Mouse (Mus musculus) midbrain, embryonic 15.5 days (tissue): Measurements from ENCODE around the gene Ager. TPM values are rescaled to one million over a fixed set of nuclear protein-coding genes. Genes with fewer than 3 reads are reported as not detected.

Experiments used
- ATAC-seq: fragments of 200-750 bp; cut with Nextera tagmentation; replicated peaks from 2 replicates; pipeline ENCODE4 v1.8.0; 2017; ENCODE audit warnings: moderate TSS enrichment
- H3K27ac ChIP-seq: fragments of 300-500 bp; sonication (generic); 2 replicates; pipeline ENCODE4 v1.5.1; 2015; ENCODE audit warnings: mild to moderate bottlenecking, inconsistent platforms
- H3K27me3 ChIP-seq: fragments of 300-500 bp; sonication (generic); replicated peaks from 2 replicates; pipeline ENCODE4 v1.6.1; 2015; ENCODE audit warnings: inconsistent platforms
- H3K36me3 ChIP-seq: fragments of 300-500 bp; sonication (generic); replicated peaks from 2 replicates; pipeline ENCODE4 v1.6.1; 2015; ENCODE audit warnings: inconsistent platforms
- H3K4me1 ChIP-seq: fragments of 300-500 bp; sonication (generic); 2 replicates; pipeline ENCODE4 v1.6.1; 2015; ENCODE audit warnings: inconsistent platforms
- H3K4me2 ChIP-seq: fragments of 300-500 bp; sonication (generic); 2 replicates; pipeline ENCODE4 v1.6.1; 2015; ENCODE audit warnings: inconsistent platforms, mild to moderate bottlenecking, moderate library complexity
- H3K4me3 ChIP-seq: fragments of 300-500 bp; sonication (generic); 2 replicates; pipeline ENCODE4 v1.5.1; 2015; ENCODE audit warnings: mild to moderate bottlenecking, inconsistent platforms
- H3K9ac ChIP-seq: fragments of 300-500 bp; sonication (generic); 2 replicates; pipeline ENCODE4 v1.6.1; 2015; ENCODE audit warnings: mild to moderate bottlenecking, inconsistent platforms
- H3K9me3 ChIP-seq: fragments of 300-500 bp; sonication (generic); 2 replicates; pipeline ENCODE4 v1.6.1; 2016; ENCODE audit warnings: inconsistent platforms
- WGBS: fragments of 180-500 bp; shearing (Covaris S2); methylation state at CpG from one replicate; pipeline ENCODE4 v1.1.7; 2015; ENCODE audit warnings: mixed read lengths; 5-methylcytosine and 5-hydroxymethylcytosine counted together
- polyA plus RNA-seq: library from polyadenylated mRNA; unstranded; fragments of >200 nt; fragmentation: Nextera tagmentation; extraction: Ambion mirVana; gene quantifications from 2 replicates; pipeline ENCODE4 v1.2.1, GENCODE M21; 2015

Ager gene
- polyA plus RNA-seq, 1 experiment from 2014 or later, result 1.8 TPM

- Histone ChIP-seq H3K27me3 (peaks cover 3% of the 10 kb centered on the region; the same call in 1 of the 2 replicates), H3K9me3 (no peaks in the 10 kb centered on the region), H3K4me3 (peak overlapping the region; percentile 71), H3K9ac (peak overlapping the region; percentile 63), H3K27ac (peak overlapping the region; percentile 95), H3K4me1 (peaks cover 58% of the 10 kb centered on the region), H3K36me3 (no peaks in the 10 kb centered on the region), H3K4me2 (peak overlapping the region; percentile 89)
- WGBS, result 12% methylated on average over 5 of the region's 5 CpGs
- ATAC-seq, result no peak
Observed at GRCm38 (mm10) chr17:34628644-34628967, 30.9 kb downstream of the Ager start.

- peak within 1 kb of the TSS; percentile 63 for H3K9ac ChIP-seq
- H3K27me3 ChIP-seq, result peaks cover 3% of the 10 kb centered on the region; the same call in 1 of the 2 replicates
- under 1% methylated on average over 16 of the region's 16 CpGs for WGBS
- H3K36me3 ChIP-seq, result no peaks in the 10 kb centered on the region
- H3K27ac ChIP-seq, result peak within 1 kb of the TSS; percentile 95
- H3K4me3 ChIP-seq, result peak within 1 kb of the TSS; percentile 71
- H3K9me3 ChIP-seq, result no peaks in the 10 kb centered on the region
- H3K4me1 ChIP-seq, result peaks cover 58% of the 10 kb centered on the region
- peak within 1 kb of the TSS; percentile 89 for H3K4me2 ChIP-seq
- peak; percentile 46 for ATAC-seq
Observed at GRCm38 (mm10) chr17:34629221-34629751, 31.6 kb downstream of the Ager start, which contains the start of gene Prrt1. Gene Prrt1, plus strand, starts transcription at chr17:34629533.

- Histone ChIP-seq H3K27me3 (peaks cover 3% of the 10 kb centered on the region; the same call in 1 of the 2 replicates), H3K9ac (peak overlapping the region; percentile 63), H3K4me2 (peak overlapping the region; percentile 89), H3K4me1 (peaks cover 58% of the 10 kb centered on the region), H3K9me3 (no peaks in the 10 kb centered on the region), H3K36me3 (no peaks in the 10 kb centered on the region), H3K4me3 (peak overlapping the region; percentile 71), H3K27ac (peak overlapping the region; percentile 95)
- ATAC-seq, result no peak
- 14% methylated on average over 12 of the region's 12 CpGs for WGBS
Observed at GRCm38 (mm10) chr17:34629796-34630603, 32.3 kb downstream of the Ager start.

- peak overlapping the region; percentile 63 for H3K9ac ChIP-seq
- WGBS, result 2% methylated on average over 47 of the region's 48 CpGs
- H3K9me3 ChIP-seq, result no peaks in the 10 kb centered on the region
- no peaks in the 10 kb centered on the region for H3K36me3 ChIP-seq
- H3K4me2 ChIP-seq, result peak overlapping the region; percentile 89
- H3K27me3 ChIP-seq, result peaks cover 3% of the 10 kb centered on the region; the same call in 1 of the 2 replicates
- ATAC-seq, result no peak
- peaks cover 54% of the 10 kb centered on the region for H3K4me1 ChIP-seq
- no peak overlapping the region; the same call in 1 of the 2 replicates for H3K27ac ChIP-seq
- peak overlapping the region; percentile 71 for H3K4me3 ChIP-seq
Observed at GRCm38 (mm10) chr17:34630761-34631301, 33.2 kb downstream of the Ager start.

GRCm38 (mm10) chr17:34631647-34632046, 34.0 kb downstream of the Ager start:
- Histone ChIP-seq H3K4me2 (peak overlapping the region; percentile 89), H3K36me3 (no peaks in the 10 kb centered on the region), H3K27ac (no peak overlapping the region), H3K27me3 (peaks cover 3% of the 10 kb centered on the region; the same call in 1 of the 2 replicates), H3K9ac (peak overlapping the region; percentile 63), H3K4me3 (peak overlapping the region; percentile 71), H3K4me1 (peaks cover 47% of the 10 kb centered on the region), H3K9me3 (no peaks in the 10 kb centered on the region)
- WGBS, result 7% methylated on average over 12 of the region's 12 CpGs
- ATAC-seq, result no peak

- no peak for ATAC-seq
- WGBS, result 1% methylated on average over 26 of the region's 26 CpGs
- H3K9ac ChIP-seq, result peak overlapping the region; percentile 63
- no peaks in the 10 kb centered on the region for H3K9me3 ChIP-seq
- H3K27ac ChIP-seq, result no peak overlapping the region
- H3K27me3 ChIP-seq, result peaks cover 3% of the 10 kb centered on the region; the same call in 1 of the 2 replicates
- H3K36me3 ChIP-seq, result no peaks in the 10 kb centered on the region
- peak overlapping the region; percentile 89 for H3K4me2 ChIP-seq
- peaks cover 47% of the 10 kb centered on the region for H3K4me1 ChIP-seq
- H3K4me3 ChIP-seq, result peak overlapping the region; percentile 71
Observed at GRCm38 (mm10) chr17:34632261-34632691, 34.6 kb downstream of the Ager start.

- 67% methylated on average over 2 of the region's 2 CpGs for WGBS
- H3K27me3 ChIP-seq, result peaks cover 3% of the 10 kb centered on the region; the same call in 1 of the 2 replicates
- H3K9ac ChIP-seq, result no peak overlapping the region
- no peak for ATAC-seq
- H3K27ac ChIP-seq, result no peak overlapping the region
- no peaks in the 10 kb centered on the region for H3K36me3 ChIP-seq
- H3K4me2 ChIP-seq, result no peak overlapping the region
- H3K4me1 ChIP-seq, result peaks cover 17% of the 10 kb centered on the region
- H3K4me3 ChIP-seq, result no peak overlapping the region
- H3K9me3 ChIP-seq, result no peaks in the 10 kb centered on the region
Observed at GRCm38 (mm10) chr17:34635671-34636070, 38.0 kb downstream of the Ager start.

GRCm38 (mm10) chr17:34637459-34637858, 39.8 kb downstream of the Ager start:
- H3K27me3 ChIP-seq, result peaks cover 3% of the 10 kb centered on the region; the same call in 1 of the 2 replicates
- H3K4me1 ChIP-seq, result peaks cover 6% of the 10 kb centered on the region; the same call in 1 of the 2 replicates
- H3K9ac ChIP-seq, result no peak overlapping the region
- H3K36me3 ChIP-seq, result no peaks in the 10 kb centered on the region
- no peak overlapping the region for H3K27ac ChIP-seq
- H3K9me3 ChIP-seq, result no peaks in the 10 kb centered on the region
- WGBS, result 71% methylated on average over 3 of the region's 3 CpGs
- no peak overlapping the region for H3K4me2 ChIP-seq
- H3K4me3 ChIP-seq, result no peak overlapping the region
- no peak for ATAC-seq

- no peak for ATAC-seq
- Histone ChIP-seq H3K9me3 (no peaks in the 10 kb centered on the region), H3K27ac (no peak overlapping the region), H3K9ac (no peak overlapping the region), H3K4me1 (peaks cover 6% of the 10 kb centered on the region; the same call in 1 of the 2 replicates), H3K27me3 (no peaks in the 10 kb centered on the region; the same call in 1 of the 2 replicates), H3K4me2 (no peak overlapping the region), H3K4me3 (no peak overlapping the region), H3K36me3 (no peaks in the 10 kb centered on the region)
- WGBS, result 87% methylated on average over 7 of the region's 7 CpGs
Observed at GRCm38 (mm10) chr17:34639461-34640255, 42.0 kb downstream of the Ager start.

- Histone ChIP-seq H3K9ac (peak overlapping the region; percentile 26; the same call in 1 of the 2 replicates), H3K9me3 (no peaks in the 10 kb centered on the region), H3K27me3 (no peaks in the 10 kb centered on the region), H3K4me1 (peaks cover 17% of the 10 kb centered on the region), H3K27ac (peak overlapping the region; percentile 70), H3K4me2 (no peak overlapping the region), H3K4me3 (no peak overlapping the region), H3K36me3 (no peaks in the 10 kb centered on the region)
- 10% methylated on average over 11 of the region's 11 CpGs for WGBS
- ATAC-seq, result no peak
Observed at GRCm38 (mm10) chr17:34640778-34641601, 43.3 kb downstream of the Ager start.

GRCm38 (mm10) chr17:34641945-34642344, 44.3 kb downstream of the Ager start:
- Histone ChIP-seq H3K4me3 (no peak overlapping the region), H3K4me1 (peaks cover 25% of the 10 kb centered on the region)
- 89% methylated on average over 3 of the region's 3 CpGs for WGBS

More at GRCm38 (mm10) chr17:34641945-34642344, 44.3 kb downstream of the Ager start:
- Histone ChIP-seq H3K9me3 (no peaks in the 10 kb centered on the region), H3K36me3 (no peaks in the 10 kb centered on the region), H3K4me2 (no peak overlapping the region), H3K9ac (no peak overlapping the region), H3K27me3 (no peaks in the 10 kb centered on the region), H3K27ac (no peak overlapping the region)
- no peak for ATAC-seq
